Mouse (Mus musculus): ENCODE data around the gene Prkca. TPM values are rescaled to one million over a fixed set of nuclear protein-coding genes. Genes with fewer than 3 reads are reported as not detected.
A peak's percentile ranks its signal among the peaks of the same experiment; 100 is the strongest.

The Prkca gene
- total RNA-seq, 2 experiments from 2014 or later, result 51.3 to 59.9 TPM

DNA sequence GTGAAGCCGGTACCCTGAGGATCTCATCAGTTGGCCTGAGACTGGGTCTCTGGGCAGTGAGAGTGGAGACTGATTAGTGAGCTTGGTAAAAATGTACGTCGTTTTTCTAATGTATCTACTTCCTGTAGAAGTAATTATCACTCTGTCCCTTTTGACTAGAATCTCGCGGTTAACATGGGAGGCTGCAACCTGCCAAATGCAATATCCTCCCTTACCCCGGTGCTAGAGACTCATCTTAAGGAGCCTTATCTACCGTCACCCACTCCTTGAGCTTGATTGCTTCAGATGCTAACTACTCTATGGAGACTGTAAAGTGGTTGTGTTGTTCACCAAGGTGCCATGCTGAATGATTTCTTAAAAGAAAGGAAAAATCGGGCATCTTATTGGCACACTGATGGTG is 1.9 kb downstream of the Prkca start:
- no peak for DNase-seq (ENCODE audit: low spot score)

DNA sequence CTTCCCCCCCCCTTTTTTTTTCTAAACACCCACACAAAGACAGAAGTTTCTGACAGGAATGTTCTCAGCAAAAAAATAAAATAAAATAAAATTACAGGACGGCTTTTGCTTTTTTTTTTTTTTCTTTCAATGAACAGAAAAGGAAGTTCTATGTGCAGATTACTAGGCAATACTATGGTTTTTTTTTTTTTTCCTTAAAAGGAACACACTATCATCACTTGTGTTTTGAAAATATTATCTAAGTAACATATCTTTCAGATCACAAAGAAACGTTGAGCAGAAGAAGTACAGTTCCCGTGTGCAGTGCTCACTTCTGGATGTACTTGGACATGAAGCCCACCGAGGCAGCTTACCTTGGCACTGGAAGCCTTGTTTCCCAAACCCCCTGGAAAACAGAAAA is 3.4 kb downstream of the Prkca start:
- DNase-seq (ENCODE audit: low spot score), result no peak

DNA sequence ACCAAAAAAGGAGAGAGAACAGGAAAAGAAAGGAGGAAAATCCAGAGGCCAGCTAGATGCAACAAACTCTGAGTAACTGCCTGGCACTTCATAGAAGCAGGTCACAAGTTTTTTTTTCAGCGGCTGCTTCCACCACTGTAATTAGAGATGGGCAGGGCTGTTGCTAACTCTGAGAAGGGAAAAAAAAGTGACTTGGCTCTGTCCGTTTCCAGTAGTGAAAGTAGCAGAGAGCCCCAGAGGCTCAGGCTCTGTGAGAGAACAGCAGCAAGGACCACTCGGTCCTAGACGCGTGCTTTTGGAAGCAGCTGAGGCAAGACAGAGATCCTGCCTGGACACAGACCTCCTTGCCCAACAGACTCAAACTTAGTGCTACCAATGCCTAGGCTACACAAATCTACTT is 7.3 kb downstream of the Prkca start:
- peak; percentile 64 for DNase-seq (ENCODE audit: low spot score)

DNA sequence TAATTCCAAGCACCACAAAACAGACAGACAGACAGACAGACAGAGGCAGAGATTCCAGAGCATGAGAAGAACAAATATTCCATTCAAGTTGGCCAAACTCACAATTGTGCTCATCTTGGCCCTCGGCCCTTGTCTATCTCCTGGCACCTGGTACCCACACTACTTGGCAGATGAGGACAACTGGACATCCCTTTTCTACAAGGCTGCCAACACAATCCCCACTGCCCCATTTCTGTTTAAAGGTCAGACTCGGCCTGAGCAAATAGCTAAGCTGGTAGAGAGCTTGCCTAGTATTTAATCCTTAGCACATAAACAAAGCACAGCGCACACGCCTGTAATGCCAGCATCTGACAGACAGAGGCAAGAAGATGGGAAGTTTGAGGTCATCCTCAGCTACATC is 8.2 kb downstream of the Prkca start:
- DNase-seq (ENCODE audit: low spot score), result no peak

DNA sequence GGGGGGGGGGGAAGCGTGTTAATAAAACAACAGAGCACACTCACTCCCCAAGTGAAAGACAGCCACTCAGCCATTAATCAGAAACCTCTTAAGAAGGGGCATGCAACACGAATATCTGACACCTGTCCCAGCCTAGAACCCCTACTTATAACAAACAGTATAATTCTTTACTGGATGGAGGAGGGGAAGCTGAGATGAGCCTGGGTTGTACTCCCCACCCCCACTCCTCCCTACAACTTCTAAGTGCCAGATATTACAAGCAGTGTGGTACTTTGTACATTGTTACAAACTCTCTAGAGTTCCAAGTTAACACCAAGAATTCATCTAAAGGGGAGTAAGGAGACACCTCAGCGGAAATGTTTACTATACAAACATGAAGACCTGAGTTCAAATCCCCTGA is 9.1 kb downstream of the Prkca start:
- no peak for DNase-seq (ENCODE audit: low spot score)

DNA sequence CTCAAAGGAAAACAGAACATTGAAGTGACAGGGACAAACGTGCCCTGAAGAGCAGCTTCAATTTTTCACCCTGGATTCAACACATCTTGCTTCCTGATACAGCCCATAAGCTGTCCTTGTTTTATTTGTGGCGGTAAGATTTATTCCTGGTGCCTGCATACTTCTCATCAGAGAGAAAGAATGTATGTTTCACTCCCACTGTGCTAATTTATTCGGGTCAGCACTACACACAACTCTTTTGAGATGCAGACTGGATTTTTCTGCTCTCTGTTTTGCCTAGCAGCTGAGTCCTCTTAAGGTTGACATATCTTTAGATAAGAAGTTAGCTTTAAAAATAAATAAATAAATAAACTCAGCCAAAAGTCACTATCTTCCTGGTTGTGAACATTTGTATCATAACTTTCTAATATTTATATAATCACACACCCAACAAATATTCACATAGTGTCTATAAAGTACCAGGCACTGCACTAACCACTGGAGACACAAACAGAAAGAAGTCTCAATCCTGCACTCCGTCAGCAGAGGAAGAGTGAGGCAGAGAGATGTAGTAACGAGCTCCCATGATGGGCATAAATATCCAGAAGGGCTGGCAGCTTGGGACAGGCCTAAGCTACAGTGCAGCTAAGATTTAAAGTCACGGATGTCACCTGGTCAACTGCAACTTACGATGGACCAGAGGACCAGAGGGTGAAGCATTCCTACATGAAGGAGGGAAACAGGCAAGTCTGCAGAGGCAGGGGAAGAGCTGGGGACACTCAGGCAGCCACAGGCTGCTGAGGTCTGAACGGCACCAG is 9.9 kb downstream of the Prkca start:
- DNase-seq (ENCODE audit: low spot score), result no peak

DNA sequence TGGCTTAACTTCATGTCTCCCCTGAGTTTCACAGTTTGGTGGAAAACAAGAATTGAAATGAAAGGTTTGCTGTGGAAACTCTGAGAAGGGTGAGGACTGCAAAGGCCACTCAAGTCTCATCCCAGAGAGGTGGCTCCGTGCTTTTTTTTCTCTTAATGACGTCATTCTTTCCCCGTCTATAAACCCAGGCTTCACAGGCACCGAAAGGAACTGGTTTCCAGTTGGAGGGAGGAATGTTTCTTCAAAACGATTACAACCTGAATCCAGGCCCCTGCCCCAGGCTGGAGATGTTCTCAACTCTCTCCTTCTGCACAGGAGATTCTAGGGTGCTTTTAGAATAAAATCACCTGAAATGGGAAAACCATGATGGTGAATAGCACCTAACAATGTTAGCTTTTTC is 10.7 kb downstream of the Prkca start:
- no peak for DNase-seq (ENCODE audit: low spot score)

DNA sequence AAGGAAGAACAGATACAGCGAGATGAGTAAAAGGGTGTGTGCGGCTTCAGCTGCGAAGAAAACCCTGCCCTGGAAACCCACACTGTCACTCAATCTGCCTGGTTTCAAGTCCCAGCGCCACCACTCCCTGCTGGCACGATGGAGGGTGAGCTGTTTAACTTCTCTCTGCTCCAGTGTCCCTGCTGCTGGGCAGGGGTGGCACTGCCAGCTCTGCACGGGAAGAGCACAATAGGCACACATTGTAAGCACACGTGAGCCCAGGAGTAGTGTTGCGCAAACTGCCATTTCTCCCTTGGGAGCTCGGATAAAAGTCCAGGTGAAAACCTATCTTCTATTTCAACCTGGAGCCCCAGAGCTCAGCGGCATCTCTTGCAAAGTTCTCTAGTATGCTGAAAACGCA is 12.9 kb downstream of the Prkca start:
- peak; percentile 30 for DNase-seq (ENCODE audit: low spot score)

DNA sequence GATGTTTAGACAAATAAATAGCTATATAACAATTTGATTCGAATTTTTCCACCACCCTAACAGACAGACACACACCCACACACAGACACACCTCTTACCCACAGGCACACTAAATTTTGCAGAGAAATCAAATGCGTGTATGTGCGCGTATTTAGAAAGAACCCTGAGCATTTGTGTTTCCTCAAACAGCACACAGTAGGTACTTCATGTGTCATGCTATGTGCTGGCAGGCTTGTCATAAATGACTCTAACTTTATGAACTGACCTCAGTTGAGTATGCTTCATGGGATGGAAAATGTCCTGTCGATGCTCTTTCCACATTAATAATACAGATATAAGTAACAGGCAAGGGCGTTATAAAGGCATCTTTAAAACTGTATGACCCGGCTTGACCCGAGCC is 17.8 kb downstream of the Prkca start:
- no peak for DNase-seq (ENCODE audit: low spot score)

DNA sequence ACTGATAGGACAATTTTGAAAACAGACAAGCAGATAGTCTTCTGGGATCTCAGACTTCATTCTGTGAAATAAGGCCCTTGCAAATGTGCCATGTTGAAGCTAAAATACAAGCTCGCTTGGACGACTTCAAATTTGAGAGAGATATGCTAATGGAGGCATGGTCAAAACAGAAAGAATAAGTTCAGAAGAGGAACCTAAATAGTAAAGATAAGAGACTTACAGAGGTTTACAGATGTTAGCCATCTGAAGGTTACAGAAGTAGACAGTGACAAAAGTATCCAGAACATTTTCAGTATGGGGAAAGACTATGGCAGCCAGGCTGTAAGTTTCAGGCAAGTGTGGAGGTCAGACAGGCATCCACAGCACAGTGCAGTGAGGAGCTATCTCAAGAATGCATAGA is 21.6 kb downstream of the Prkca start:
- DNase-seq (ENCODE audit: low spot score), result no peak

DNA sequence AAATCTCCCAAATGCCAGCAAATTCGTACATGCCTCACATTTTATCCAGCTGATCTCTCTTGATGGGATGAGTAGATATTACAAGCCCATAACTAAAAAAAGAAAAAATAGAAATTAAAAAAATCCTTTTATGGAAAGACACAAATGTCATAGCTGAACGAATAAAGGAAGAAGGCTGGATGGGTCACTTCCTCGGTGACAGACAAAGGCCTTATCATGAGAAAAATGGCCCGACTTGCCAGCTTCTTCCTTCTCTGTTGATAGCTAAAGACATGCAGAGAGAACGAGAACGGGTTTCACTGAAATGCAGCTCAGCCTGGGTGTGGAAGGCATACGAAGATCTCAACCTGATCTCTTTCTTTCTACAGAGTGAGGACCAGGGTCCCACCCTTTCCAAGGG is 23.2 kb downstream of the Prkca start:
- no peak for DNase-seq (ENCODE audit: low spot score)

DNA sequence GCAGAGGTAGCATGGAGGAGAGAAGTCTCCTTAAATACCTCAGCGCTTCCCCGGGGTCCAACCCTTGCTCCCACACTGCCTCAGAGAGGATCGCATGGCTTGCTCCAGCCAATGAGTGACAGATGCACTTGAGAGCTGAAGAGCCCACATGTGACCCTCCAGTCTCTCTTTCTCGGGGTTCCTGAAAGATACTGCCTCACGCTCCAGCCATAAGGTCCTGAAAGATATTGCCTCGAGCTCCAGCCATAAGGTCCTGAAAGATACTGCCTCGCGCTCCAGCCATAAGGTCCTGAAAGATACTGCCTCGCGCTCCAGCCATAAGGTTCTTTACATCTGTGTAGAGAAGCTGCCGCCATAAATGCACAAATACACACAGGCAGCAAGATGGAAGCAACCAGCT is 24.6 kb downstream of the Prkca start:
- no peak for DNase-seq (ENCODE audit: low spot score)

DNA sequence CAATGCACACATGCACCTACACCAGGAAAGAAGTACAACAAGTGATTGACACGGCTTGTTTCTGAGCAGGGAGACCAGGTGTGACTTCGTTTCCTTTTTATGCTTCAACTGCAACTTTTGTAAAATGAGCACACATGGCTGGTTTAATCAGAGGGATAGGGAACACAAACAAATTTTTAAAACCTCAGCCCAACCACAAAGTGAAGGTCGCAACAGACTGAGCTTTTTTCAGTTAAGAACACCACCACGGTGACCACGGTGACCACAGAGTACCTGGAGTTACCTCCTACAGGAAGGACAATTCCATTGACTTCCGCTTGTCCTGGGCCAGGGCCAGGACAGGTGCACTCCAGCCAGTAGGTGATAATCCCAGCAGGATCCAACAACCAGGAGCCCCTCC is 25.9 kb downstream of the Prkca start:
- DNase-seq (ENCODE audit: low spot score), result no peak

DNA sequence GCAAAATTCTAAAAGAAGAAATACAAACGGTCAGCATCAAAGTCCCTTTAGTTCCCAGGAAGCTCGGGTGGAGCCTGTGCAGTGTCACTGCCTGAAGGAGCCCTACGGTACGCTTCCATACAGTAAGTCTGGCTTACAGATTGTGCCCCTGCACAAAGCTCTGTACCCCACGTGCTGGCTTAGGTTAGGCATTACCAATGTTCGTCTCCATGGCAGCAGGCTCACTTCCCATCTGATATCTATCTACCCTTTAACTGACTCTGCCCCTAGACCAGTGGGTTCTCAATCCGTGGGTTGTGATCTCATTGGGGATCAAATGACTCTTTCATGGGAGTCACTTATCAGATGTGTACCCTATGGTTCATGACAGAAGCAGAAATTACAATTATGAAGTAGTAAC is 28.0 kb downstream of the Prkca start:
- no peak for DNase-seq (ENCODE audit: low spot score)

DNA sequence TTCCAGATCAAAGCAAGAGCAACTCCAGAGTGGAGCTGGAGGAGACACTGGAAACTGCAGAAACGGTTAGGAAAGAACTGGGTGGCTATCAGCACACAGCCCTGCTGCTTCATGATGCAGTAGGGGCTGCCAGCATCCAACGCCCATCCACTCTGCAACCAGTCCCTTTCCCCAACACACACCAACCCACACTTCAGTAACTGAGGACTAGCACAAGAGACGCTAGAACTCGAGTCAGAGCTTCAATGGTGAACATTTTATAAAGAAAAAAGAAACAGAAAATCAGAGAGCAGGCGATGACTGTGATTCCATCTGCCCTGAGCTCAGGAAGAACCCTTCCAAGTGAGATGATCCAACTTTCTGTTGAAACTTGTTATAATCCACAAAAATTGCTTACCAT is 31.2 kb downstream of the Prkca start:
- no peak for DNase-seq (ENCODE audit: low spot score)

DNA sequence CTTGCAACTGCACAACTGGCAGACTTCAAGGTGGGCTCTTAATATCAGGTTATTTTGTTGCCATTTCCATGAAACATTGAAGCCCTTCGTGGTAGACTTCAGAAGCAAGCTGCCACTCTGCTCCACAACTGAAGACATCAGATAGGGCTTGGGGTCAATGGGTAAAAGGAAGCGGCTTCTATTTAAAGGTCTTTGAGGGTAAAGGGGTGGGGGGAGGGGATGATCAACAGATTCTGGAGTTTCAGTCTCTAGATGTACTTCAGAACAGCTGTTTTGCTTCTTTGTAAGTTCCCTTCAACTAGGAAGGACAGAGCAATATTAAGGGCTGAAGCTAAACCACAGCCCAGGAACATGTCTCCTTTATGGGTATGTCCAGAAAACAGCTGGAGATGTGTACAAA is 31.8 kb downstream of the Prkca start:
- DNase-seq (ENCODE audit: low spot score), result no peak

DNA sequence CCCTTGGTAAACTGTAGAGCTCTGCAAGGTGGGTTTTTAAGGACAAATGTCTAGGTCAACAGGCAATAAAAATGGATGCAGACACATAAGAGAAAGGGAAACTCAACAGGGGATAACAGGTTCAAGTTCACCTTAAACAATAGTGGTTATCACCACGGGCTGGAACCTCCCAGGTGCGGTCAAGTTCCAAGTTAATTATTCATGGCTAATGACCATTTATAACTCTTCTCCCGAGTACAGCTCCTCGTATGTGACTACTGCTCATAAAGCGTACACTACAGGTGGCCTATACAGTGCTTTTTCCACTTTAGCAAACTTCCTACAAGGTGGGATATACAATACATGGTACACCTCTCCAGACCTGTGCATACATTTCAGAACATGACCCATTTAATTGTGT is 33.9 kb downstream of the Prkca start:
- DNase-seq (ENCODE audit: low spot score), result no peak

DNA sequence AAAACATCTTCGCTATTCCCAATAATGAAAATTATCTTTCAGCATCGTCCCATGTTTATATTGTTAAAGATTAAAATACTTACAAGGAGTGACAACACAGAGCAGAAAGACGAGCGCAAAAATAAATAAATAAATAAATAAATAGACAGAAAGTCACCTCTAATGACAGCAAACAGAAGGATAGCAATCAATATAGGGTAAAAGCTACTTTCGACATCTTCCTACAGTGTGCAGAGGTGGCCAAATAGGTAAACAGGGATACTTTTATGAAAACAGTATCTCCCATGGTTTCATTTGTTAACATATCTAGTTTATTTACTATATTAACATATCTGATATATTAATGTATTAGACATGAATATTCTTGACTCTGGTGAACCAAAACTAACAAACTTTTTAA is 35.5 kb downstream of the Prkca start:
- DNase-seq (ENCODE audit: low spot score), result no peak

DNA sequence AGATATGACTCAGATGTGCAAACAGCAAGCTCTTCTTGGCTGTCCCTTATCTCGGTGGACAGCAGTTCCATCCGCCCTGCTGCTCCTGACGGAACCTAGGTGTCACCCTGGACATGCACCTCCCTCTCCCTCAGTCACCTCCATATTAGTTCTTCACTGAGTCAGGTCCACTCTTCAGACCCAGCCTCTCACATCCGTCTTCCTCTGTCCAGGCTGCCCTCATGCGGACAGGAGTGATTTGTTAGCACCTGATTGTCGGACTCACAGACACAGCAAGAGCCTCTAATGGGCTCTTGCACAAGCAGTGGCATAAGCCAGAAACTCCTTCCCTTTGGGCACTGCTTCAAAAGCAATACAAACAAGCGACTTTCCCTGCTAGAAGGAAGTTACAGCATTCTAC is 36.5 kb downstream of the Prkca start:
- DNase-seq (ENCODE audit: low spot score), result no peak

DNA sequence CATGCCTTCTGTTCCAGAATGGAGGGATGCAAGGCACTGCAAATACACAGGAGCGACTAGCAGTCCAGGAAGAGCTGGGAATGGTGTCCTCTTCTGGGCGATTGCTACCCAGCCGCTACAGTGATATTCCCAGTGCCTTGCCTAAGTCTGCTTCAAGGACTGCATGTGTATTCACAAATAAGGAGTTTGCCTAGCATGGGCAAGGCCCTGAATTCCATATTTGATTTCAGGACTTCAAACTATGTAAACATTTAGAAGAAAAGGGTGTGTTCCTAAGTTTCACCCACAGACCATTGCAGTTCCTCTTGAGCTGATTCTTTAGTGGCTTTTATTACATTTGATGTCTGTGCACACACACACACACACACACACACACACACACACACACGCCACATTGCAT is 39.9 kb downstream of the Prkca start:
- DNase-seq (ENCODE audit: low spot score), result no peak

DNA sequence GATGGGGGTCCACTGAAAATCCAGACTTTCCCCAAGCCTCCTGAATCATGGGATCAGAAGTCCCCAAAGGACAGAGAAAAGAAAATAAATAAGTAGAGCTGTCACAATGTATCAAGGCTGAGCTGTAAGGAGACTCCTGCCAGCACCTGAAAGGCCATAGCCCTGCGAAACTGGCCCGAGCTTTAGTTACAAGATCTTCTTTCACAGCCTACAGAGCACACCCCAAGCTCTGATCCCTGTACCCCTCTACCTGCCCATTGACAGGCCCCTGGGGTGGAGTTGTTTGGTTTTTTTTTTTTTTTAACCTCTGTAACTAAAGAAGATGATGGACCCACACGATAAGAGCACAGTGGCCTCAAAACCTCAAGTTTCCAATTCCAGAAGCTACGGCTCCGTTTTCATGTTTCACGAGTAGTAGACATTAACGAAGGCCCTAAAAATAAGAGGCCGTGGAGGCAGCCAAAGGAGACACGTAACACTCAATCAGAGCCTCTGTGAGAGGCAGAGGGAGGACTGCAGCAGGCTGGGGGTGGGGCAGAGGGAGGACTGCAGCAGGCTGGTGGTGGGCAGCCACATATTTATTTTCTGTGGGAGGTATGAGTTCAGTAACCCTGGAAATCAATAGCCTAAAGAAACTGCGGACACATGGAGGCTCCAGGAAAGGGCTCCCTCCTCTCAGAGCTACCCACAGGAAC is 41.8 kb downstream of the Prkca start:
- DNase-seq (ENCODE audit: low spot score), result peak; percentile 69

DNA sequence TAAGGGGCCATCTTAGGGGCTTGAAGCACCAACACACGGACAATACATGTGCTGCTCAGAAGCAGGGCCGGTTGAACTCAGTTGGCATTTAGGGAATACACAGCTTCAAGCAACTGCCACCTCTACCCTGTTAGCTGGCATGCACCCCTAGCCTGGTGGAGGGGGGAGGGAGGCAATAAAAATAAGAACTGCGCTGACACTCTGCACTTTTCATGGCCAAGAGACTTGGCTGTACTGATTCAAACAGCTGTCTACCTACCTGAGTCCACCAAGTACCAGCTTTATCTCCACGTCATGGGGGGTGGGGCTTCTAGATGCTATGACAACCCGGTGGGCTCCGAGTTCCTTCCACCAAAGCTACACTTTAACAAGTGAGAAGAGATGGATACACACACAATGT is 42.7 kb downstream of the Prkca start:
- DNase-seq (ENCODE audit: low spot score), result peak; percentile 85

DNA sequence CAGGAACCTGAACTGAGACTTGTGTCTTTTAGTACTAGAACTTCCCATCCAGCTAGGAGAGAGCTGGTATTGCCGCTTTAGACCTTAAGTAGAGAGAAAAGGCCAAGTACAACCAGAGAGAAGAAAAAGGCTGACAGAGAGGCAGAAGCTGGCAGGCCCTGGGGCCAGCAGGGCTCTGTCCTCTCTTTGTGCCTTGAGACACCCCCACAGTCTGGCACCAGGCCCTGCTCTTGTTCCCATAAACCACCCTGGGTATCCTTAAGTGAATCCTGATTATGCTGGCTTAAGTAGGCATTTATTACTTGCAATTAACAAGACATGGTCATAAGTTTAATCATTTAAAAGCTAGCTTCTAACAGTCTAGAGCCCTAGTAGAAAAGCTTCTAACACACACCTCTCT is 43.3 kb downstream of the Prkca start:
- DNase-seq (ENCODE audit: low spot score), result peak; percentile 23
